Mouse (Mus musculus) macrophage (primary cell): ENCODE measurements around the gene Ppp6r2. TPM values are rescaled to one million over a fixed set of nuclear protein-coding genes. Genes with fewer than 3 reads are reported as not detected.

Experiments used
- H3K27ac ChIP-seq: fragments of 350-480 bp; formaldehyde crosslinking; 2 replicates; pipeline ENCODE4 v1.9.0; 2021
- H3K36me3 ChIP-seq: fragments of 350-480 bp; formaldehyde crosslinking; 2 replicates; pipeline ENCODE4 v1.9.0; 2021; ENCODE audit errors: inconsistent target
- H3K4me3 ChIP-seq: fragments of 350-480 bp; formaldehyde crosslinking; 2 replicates; pipeline ENCODE4 v1.9.0; 2021; ENCODE audit errors: inconsistent target
- H3K79me2 ChIP-seq: fragments of 350-480 bp; formaldehyde crosslinking; 2 replicates; pipeline ENCODE4 v1.9.0; 2021; ENCODE audit errors: inconsistent target
- WGBS: methylation state at CpG from one replicate; pipeline ENCODE4 v1.1.7; 2026; ENCODE audit warnings: inconsistent platforms; ENCODE audit not compliant: missing documents; 5-methylcytosine and 5-hydroxymethylcytosine counted together
- polyA plus RNA-seq: library from polyadenylated mRNA; stranded (reverse); fragments of 250-400 nt; gene quantifications from 3 replicates; pipeline ENCODE4 v1.2.4, GENCODE M21; 2018; ENCODE audit warnings: inconsistent platforms

Ppp6r2 gene
- polyA plus RNA-seq, 1 experiment from 2014 or later: 15.7 TPM

GRCm38 (mm10) chr15:89255330-89255729 lies 44.0 kb downstream of the Ppp6r2 start:
- Histone ChIP-seq H3K36me3 (0 out of 2 replicates have a peak, but pooled peaks cover 7% of the 10 kb centered on the region), H3K27ac (no peak overlapping the region), H3K79me2 (no peaks in the 10 kb centered on the region), H3K4me3 (no peak overlapping the region)
- WGBS: 94% methylated on average over 4 of the region's 4 CpGs

GRCm38 (mm10) chr15:89258997-89259396 lies 47.6 kb downstream of the Ppp6r2 start:
- Histone ChIP-seq H3K27ac (no peak overlapping the region), H3K4me3 (no peak overlapping the region), H3K79me2 (no peaks in the 10 kb centered on the region), H3K36me3 (peaks cover 13% of the 10 kb centered on the region; the same call in 1 of the 2 replicates)
- 89% methylated on average over 5 of the region's 5 CpGs for WGBS

- peaks cover 12% of the 10 kb centered on the region for H3K36me3 ChIP-seq
- no peak overlapping the region for H3K4me3 ChIP-seq
These were observed 53.1 kb downstream of the Ppp6r2 start for GRCm38 (mm10) chr15:89264485-89264884.

GRCm38 (mm10) chr15:89275497-89275896 lies 64.1 kb downstream of the Ppp6r2 start:
- 93% methylated on average over 3 of the region's 3 CpGs for WGBS
- Histone ChIP-seq H3K36me3 (peaks cover 16% of the 10 kb centered on the region; the same call in 1 of the 2 replicates), H3K79me2 (no peaks in the 10 kb centered on the region), H3K27ac (no peak overlapping the region), H3K4me3 (no peak overlapping the region)

More at GRCm38 (mm10) chr15:89264485-89264884, 53.1 kb downstream of the Ppp6r2 start:
- WGBS: 87% methylated on average over 5 of the region's 5 CpGs
- Histone ChIP-seq H3K79me2 (no peaks in the 10 kb centered on the region), H3K27ac (no peak overlapping the region)

GRCm38 (mm10) chr15:89277366-89277765 lies 66.0 kb downstream of the Ppp6r2 start:
- H3K4me3 ChIP-seq: no peak overlapping the region
- H3K27ac ChIP-seq: no peak overlapping the region
- H3K79me2 ChIP-seq: no peaks in the 10 kb centered on the region
- WGBS: 93% methylated on average over 4 of the region's 4 CpGs
- H3K36me3 ChIP-seq: peaks cover 30% of the 10 kb centered on the region

- peaks cover 48% of the 10 kb centered on the region for H3K36me3 ChIP-seq
- H3K4me3 ChIP-seq: no peak overlapping the region
- H3K79me2 ChIP-seq: no peaks in the 10 kb centered on the region
- 96% methylated on average over 6 of the region's 6 CpGs for WGBS
- H3K27ac ChIP-seq: no peak overlapping the region
These were observed 71.2 kb downstream of the Ppp6r2 start for GRCm38 (mm10) chr15:89282546-89282945.

- H3K79me2 ChIP-seq: no peaks in the 10 kb centered on the region
- no peak overlapping the region for H3K27ac ChIP-seq
- H3K4me3 ChIP-seq: no peak overlapping the region
- peaks cover 58% of the 10 kb centered on the region for H3K36me3 ChIP-seq
- WGBS: 96% methylated on average over 2 of the region's 2 CpGs
These were observed 72.7 kb downstream of the Ppp6r2 start for GRCm38 (mm10) chr15:89284094-89284493.

GRCm38 (mm10) chr15:89285004-89285403 lies 73.7 kb downstream of the Ppp6r2 start:
- no peak overlapping the region for H3K27ac ChIP-seq
- H3K79me2 ChIP-seq: no peaks in the 10 kb centered on the region
- H3K4me3 ChIP-seq: no peak overlapping the region
- peaks cover 59% of the 10 kb centered on the region for H3K36me3 ChIP-seq

GRCm38 (mm10) chr15:89285478-89285877 lies 74.1 kb downstream of the Ppp6r2 start:
- Histone ChIP-seq H3K36me3 (peaks cover 59% of the 10 kb centered on the region), H3K4me3 (no peak overlapping the region), H3K79me2 (no peaks in the 10 kb centered on the region), H3K27ac (no peak overlapping the region)
- 90% methylated on average over 5 of the region's 5 CpGs for WGBS

GRCm38 (mm10) chr15:89286114-89286513 lies 74.8 kb downstream of the Ppp6r2 start:
- H3K36me3 ChIP-seq: peaks cover 59% of the 10 kb centered on the region
- H3K4me3 ChIP-seq: no peak overlapping the region
- 49% methylated on average over 5 of the region's 7 CpGs for WGBS
- H3K27ac ChIP-seq: no peak overlapping the region
- no peaks in the 10 kb centered on the region for H3K79me2 ChIP-seq

GRCm38 (mm10) chr15:89286582-89286981 lies 75.2 kb downstream of the Ppp6r2 start:
- H3K79me2 ChIP-seq: no peaks in the 10 kb centered on the region
- peaks cover 56% of the 10 kb centered on the region for H3K36me3 ChIP-seq
- H3K27ac ChIP-seq: no peak overlapping the region
- 83% methylated on average over 5 of the region's 5 CpGs for WGBS
- H3K4me3 ChIP-seq: no peak overlapping the region

GRCm38 (mm10) chr15:89288227-89288767 lies 76.9 kb downstream of the Ppp6r2 start:
- Histone ChIP-seq H3K4me3 (no peak overlapping the region), H3K27ac (no peak overlapping the region), H3K36me3 (peaks cover 57% of the 10 kb centered on the region), H3K79me2 (no peaks in the 10 kb centered on the region)
- 91% methylated on average over 22 of the region's 23 CpGs for WGBS

- peaks cover 57% of the 10 kb centered on the region for H3K36me3 ChIP-seq
- H3K4me3 ChIP-seq: no peak overlapping the region
- no peak overlapping the region for H3K27ac ChIP-seq
- 97% methylated on average over 11 of the region's 11 CpGs for WGBS
- no peaks in the 10 kb centered on the region for H3K79me2 ChIP-seq
These were observed 78.1 kb downstream of the Ppp6r2 start for GRCm38 (mm10) chr15:89289455-89289854.

- WGBS: 92% methylated on average over 3 of the region's 3 CpGs
- Histone ChIP-seq H3K36me3 (peaks cover 75% of the 10 kb centered on the region), H3K4me3 (no peak overlapping the region), H3K79me2 (no peaks in the 10 kb centered on the region), H3K27ac (no peak overlapping the region)
These were observed 80.2 kb downstream of the Ppp6r2 start for GRCm38 (mm10) chr15:89291521-89291920.

- no peak overlapping the region for H3K4me3 ChIP-seq
- peaks cover 84% of the 10 kb centered on the region for H3K36me3 ChIP-seq
- WGBS: 77% methylated on average over 2 of the region's 2 CpGs
- no peak overlapping the region for H3K27ac ChIP-seq
- H3K79me2 ChIP-seq: no peaks in the 10 kb centered on the region
These were observed 81.4 kb downstream of the Ppp6r2 start for GRCm38 (mm10) chr15:89292795-89293194.

- Histone ChIP-seq H3K79me2 (no peaks in the 10 kb centered on the region), H3K27ac (no peak overlapping the region), H3K4me3 (no peak overlapping the region), H3K36me3 (peaks cover 80% of the 10 kb centered on the region)
- 95% methylated on average over 10 of the region's 10 CpGs for WGBS
These were observed 82.4 kb downstream of the Ppp6r2 start for GRCm38 (mm10) chr15:89293778-89294177.
